8 mouse cellular contexts compared by ENCODE assay signal in genomic region chr5:120714314-120714713, GRCm38 (mm10). TPM values are rescaled to one million over a fixed set of nuclear protein-coding genes. Genes with fewer than 3 reads are reported as not detected.
DNase-seq lines count a peak whose midpoint lies in the region; ATAC-seq lines count a peak whose summit lies in the region.

No protein-coding gene starts in this region.

- no peaks in the 10 kb centered on the region for H3K36me3 ChIP-seq in hindbrain, embryonic 10.5 days
- no peaks in the 10 kb centered on the region for H3K36me3 ChIP-seq in hindbrain, embryonic 13.5 days

- no peak overlapping the region for H3K4me3 ChIP-seq in hindbrain, embryonic 10.5 days
- H3K4me3 ChIP-seq in hindbrain, embryonic 13.5 days, result no peak overlapping the region

- no peak overlapping the region for H3K4me2 ChIP-seq in hindbrain, embryonic 13.5 days

- H3K9me3 ChIP-seq in hindbrain, embryonic 10.5 days, result no peaks in the 10 kb centered on the region
- H3K9me3 ChIP-seq in hindbrain, embryonic 13.5 days, result no peaks in the 10 kb centered on the region

- ATAC-seq in hindbrain, embryonic 13.5 days (ENCODE audit: low FRiP score), result no peak

- peak; percentile 82 for DNase-seq in hindbrain, embryonic 10.5 days (ENCODE audit: low spot score)
- DNase-seq in adrenal gland, postnatal 10 days, result peak; percentile 91
- peak; percentile 76 for DNase-seq in embryo, embryonic 9.5 days (ENCODE audit: extremely low spot score)
- peak; percentile 77 for DNase-seq in heart, postnatal 4 days
- peak; percentile 84 for DNase-seq in left cerebral cortex, postnatal 4 days
- peak; percentile 84 for DNase-seq in neural tube, embryonic 10.5 days (ENCODE audit: extremely low spot score, low spot score)
- peak; percentile 94 for DNase-seq in testis, postnatal 10 days (ENCODE audit: low spot score)

- H3K27me3 ChIP-seq in hindbrain, embryonic 10.5 days (ENCODE audit: insufficient read depth, poor library complexity, severe bottlenecking), result peaks cover 76% of the 10 kb centered on the region
- peaks cover 41% of the 10 kb centered on the region for H3K27me3 ChIP-seq in hindbrain, embryonic 13.5 days

- H3K9ac ChIP-seq in hindbrain, embryonic 13.5 days, result no peak overlapping the region

- 4% methylated on average over 16 of the region's 16 CpGs for WGBS in hindbrain, embryonic 10.5 days
- 4% methylated on average over 16 of the region's 16 CpGs for WGBS in hindbrain, embryonic 13.5 days

- intact Hi-C loops in left cerebral cortex, postnatal 4 days (cut with DNase I), result no loop called here

- no peak overlapping the region for H3K27ac ChIP-seq in hindbrain, embryonic 10.5 days
- no peak overlapping the region for H3K27ac ChIP-seq in hindbrain, embryonic 13.5 days

- H3K4me1 ChIP-seq in hindbrain, embryonic 10.5 days (replicated peaks), result peaks cover 43% of the 10 kb centered on the region
- H3K4me1 ChIP-seq in hindbrain, embryonic 13.5 days (replicated peaks), result peaks cover 41% of the 10 kb centered on the region

RNA-seq across cellular contexts. Expression of gene Dtx1, which starts 2.6 kb away (rescaled TPM):
- 1.7 and 5.8 TPM in 2 replicates for polyA plus RNA-seq in hindbrain, embryonic 10.5 days (2016; fragmentation: Nextera tagmentation; extraction: Ambion mirVana)
- 34.5 and 34.8 TPM in 2 replicates for polyA plus RNA-seq in hindbrain, embryonic 13.5 days (2015; fragmentation: Nextera tagmentation; extraction: Ambion mirVana)
- total RNA-seq in adrenal gland, postnatal 10 days (2021), result 1 to 10 TPM; 7.4 to 9.2 TPM
- total RNA-seq in heart, postnatal 4 days (2021), result 1 to 10 TPM in 1 of 2 experiments, under 1 TPM in 1; 0.97 to 1.5 TPM
- 100 to 1,000 TPM; 122 to 124 TPM for total RNA-seq in left cerebral cortex, postnatal 4 days (2021)

RNA-seq across cellular contexts. Expression of gene Oas2, which starts 35.3 kb away (rescaled TPM):
- 0.06 and 0.10 TPM in 2 replicates for polyA plus RNA-seq in hindbrain, embryonic 10.5 days (2016; fragmentation: Nextera tagmentation; extraction: Ambion mirVana)
- 0.14 and 0.25 TPM in 2 replicates for polyA plus RNA-seq in hindbrain, embryonic 13.5 days (2015; fragmentation: Nextera tagmentation; extraction: Ambion mirVana)
- under 1 TPM; 0.09 to 0.24 TPM for total RNA-seq in adrenal gland, postnatal 10 days (2021)
- under 1 TPM in 1 of 2 experiments, not detected in 1; 0.24 TPM for total RNA-seq in heart, postnatal 4 days (2021)
- total RNA-seq in left cerebral cortex, postnatal 4 days (2021), result not detected

Comparison
In these comparisons a context has a peak if more than half of its experiments do, and no peak if none do; other contexts are left out.
1. RNA of gene Dtx1, which starts 2.6 kb away (total RNA-seq): 122 to 124 TPM in left cerebral cortex, postnatal 4 days; 7.4 to 9.2 TPM in adrenal gland, postnatal 10 days and 0.97 to 1.5 TPM in heart, postnatal 4 days; every median in the first group is over 10 times any median in the second.
2. Peak in every context shown above with its lines, with median percentiles within 50 percentile points of each other: DNase-seq.